Mouse (Mus musculus): ENCODE data around the gene Tmem238l. TPM values are rescaled to one million over a fixed set of nuclear protein-coding genes. Genes with fewer than 3 reads are reported as not detected.

Tmem238l gene
- polyA plus RNA-seq, 1 experiment, result not detected

- Histone ChIP-seq H3K4me1 (ENCODE audit: control insufficient read depth, insufficient read depth, low read length) (no peaks in the 10 kb centered on the region), H3K4me3 (ENCODE audit: insufficient read depth, low read length) (no peak overlapping the region), H3K27ac (ENCODE audit: insufficient read depth, low read length) (no peak overlapping the region)
- no peak for TF ChIP-seq CTCF (IDR thresholded peaks at IDR 0.05; ENCODE audit: borderline replicate concordance, insufficient read depth, low read length)
- no peak for TF ChIP-seq POLR2A (IDR thresholded peaks at IDR 0.05; ENCODE audit: low read depth, low read length)
These were observed 14.4 kb upstream of the Tmem238l start for GRCm38 (mm10) chr11:66942011-66942410.

- Histone ChIP-seq H3K27ac (ENCODE audit: insufficient read depth, low read length) (no peak overlapping the region), H3K4me1 (ENCODE audit: control insufficient read depth, insufficient read depth, low read length) (no peaks in the 10 kb centered on the region), H3K4me3 (ENCODE audit: insufficient read depth, low read length) (no peak overlapping the region)
- no peak for TF ChIP-seq CTCF (IDR thresholded peaks at IDR 0.05; ENCODE audit: borderline replicate concordance, insufficient read depth, low read length)
- TF ChIP-seq POLR2A (IDR thresholded peaks at IDR 0.05; ENCODE audit: low read depth, low read length), result no peak
These were observed 11.1 kb upstream of the Tmem238l start for GRCm38 (mm10) chr11:66945224-66945767.

- Histone ChIP-seq H3K4me1 (ENCODE audit: control insufficient read depth, insufficient read depth, low read length) (no peaks in the 10 kb centered on the region), H3K27ac (ENCODE audit: insufficient read depth, low read length) (no peak overlapping the region), H3K4me3 (ENCODE audit: insufficient read depth, low read length) (no peak overlapping the region)
- TF ChIP-seq CTCF (IDR thresholded peaks at IDR 0.05; ENCODE audit: borderline replicate concordance, insufficient read depth, low read length) (no peak), POLR2A (IDR thresholded peaks at IDR 0.05; ENCODE audit: low read depth, low read length) (no peak)
These were observed 9.9 kb upstream of the Tmem238l start for GRCm38 (mm10) chr11:66946521-66946920.

- TF ChIP-seq CTCF (IDR thresholded peaks at IDR 0.05; ENCODE audit: borderline replicate concordance, insufficient read depth, low read length), result no peak
- no peak for TF ChIP-seq POLR2A (IDR thresholded peaks at IDR 0.05; ENCODE audit: low read depth, low read length)
- Histone ChIP-seq H3K27ac (ENCODE audit: insufficient read depth, low read length) (no peak overlapping the region), H3K4me1 (ENCODE audit: control insufficient read depth, insufficient read depth, low read length) (no peaks in the 10 kb centered on the region), H3K4me3 (ENCODE audit: insufficient read depth, low read length) (no peak overlapping the region)
These were observed 9.5 kb upstream of the Tmem238l start for GRCm38 (mm10) chr11:66946922-66947321.

- H3K27ac ChIP-seq (ENCODE audit: insufficient read depth, low read length), result no peak overlapping the region
- TF ChIP-seq POLR2A (IDR thresholded peaks at IDR 0.05; ENCODE audit: low read depth, low read length), result no peak
- no peak for TF ChIP-seq CTCF (IDR thresholded peaks at IDR 0.05; ENCODE audit: borderline replicate concordance, insufficient read depth, low read length)
- H3K4me1 ChIP-seq (ENCODE audit: control insufficient read depth, insufficient read depth, low read length), result no peaks in the 10 kb centered on the region
- H3K4me3 ChIP-seq (ENCODE audit: insufficient read depth, low read length), result no peak overlapping the region
These were observed 4.4 kb downstream of the Tmem238l start for GRCm38 (mm10) chr11:66960797-66961196.

GRCm38 (mm10) chr11:66961447-66962176, 5.2 kb downstream of the Tmem238l start:
- TF ChIP-seq CTCF (IDR thresholded peaks at IDR 0.05; ENCODE audit: borderline replicate concordance, insufficient read depth, low read length) (no peak), POLR2A (IDR thresholded peaks at IDR 0.05; ENCODE audit: low read depth, low read length) (no peak)
- Histone ChIP-seq H3K4me3 (ENCODE audit: insufficient read depth, low read length) (no peak overlapping the region), H3K27ac (ENCODE audit: insufficient read depth, low read length) (no peak overlapping the region), H3K4me1 (ENCODE audit: control insufficient read depth, insufficient read depth, low read length) (no peaks in the 10 kb centered on the region)

- Histone ChIP-seq H3K4me1 (ENCODE audit: control insufficient read depth, insufficient read depth, low read length) (no peaks in the 10 kb centered on the region), H3K27ac (ENCODE audit: insufficient read depth, low read length) (no peak overlapping the region), H3K4me3 (ENCODE audit: insufficient read depth, low read length) (no peak overlapping the region)
- TF ChIP-seq POLR2A (IDR thresholded peaks at IDR 0.05; ENCODE audit: low read depth, low read length) (no peak), CTCF (IDR thresholded peaks at IDR 0.05; ENCODE audit: borderline replicate concordance, insufficient read depth, low read length) (no peak)
These were observed 7.0 kb downstream of the Tmem238l start for GRCm38 (mm10) chr11:66963462-66963861.

GRCm38 (mm10) chr11:66966500-66967116, 10.2 kb downstream of the Tmem238l start:
- TF ChIP-seq CTCF (IDR thresholded peaks at IDR 0.05; ENCODE audit: borderline replicate concordance, insufficient read depth, low read length), result no peak
- TF ChIP-seq POLR2A (IDR thresholded peaks at IDR 0.05; ENCODE audit: low read depth, low read length), result no peak
- H3K4me3 ChIP-seq (ENCODE audit: insufficient read depth, low read length), result no peak overlapping the region
- no peak overlapping the region for H3K27ac ChIP-seq (ENCODE audit: insufficient read depth, low read length)
- H3K4me1 ChIP-seq (ENCODE audit: control insufficient read depth, insufficient read depth, low read length), result no peaks in the 10 kb centered on the region

- Histone ChIP-seq H3K27ac (ENCODE audit: insufficient read depth, low read length) (no peak overlapping the region), H3K4me3 (ENCODE audit: insufficient read depth, low read length) (no peak overlapping the region), H3K4me1 (ENCODE audit: control insufficient read depth, insufficient read depth, low read length) (no peaks in the 10 kb centered on the region)
- no peak for TF ChIP-seq POLR2A (IDR thresholded peaks at IDR 0.05; ENCODE audit: low read depth, low read length)
- no peak for TF ChIP-seq CTCF (IDR thresholded peaks at IDR 0.05; ENCODE audit: borderline replicate concordance, insufficient read depth, low read length)
These were observed 12.1 kb downstream of the Tmem238l start for GRCm38 (mm10) chr11:66968575-66968974.

GRCm38 (mm10) chr11:66973507-66973906, 17.1 kb downstream of the Tmem238l start:
- Histone ChIP-seq H3K27ac (ENCODE audit: insufficient read depth, low read length) (no peak overlapping the region), H3K4me1 (ENCODE audit: control insufficient read depth, insufficient read depth, low read length) (no peaks in the 10 kb centered on the region), H3K4me3 (ENCODE audit: insufficient read depth, low read length) (no peak overlapping the region)
- no peak for TF ChIP-seq POLR2A (IDR thresholded peaks at IDR 0.05; ENCODE audit: low read depth, low read length)
- no peak for TF ChIP-seq CTCF (IDR thresholded peaks at IDR 0.05; ENCODE audit: borderline replicate concordance, insufficient read depth, low read length)
